Mouse (Mus musculus) testis, adult 2 months (tissue): Measurements from ENCODE around the gene Rpl27a.

Experiments
- CTCF ChIP-seq: fragments of 200-500 bp; IDR thresholded peaks from 2 replicates; pipeline ENCODE4 v1.5.1; 2012; ENCODE audit warnings: low read depth, mild to moderate bottlenecking, inconsistent platforms, low read length, moderate library complexity; ENCODE audit not compliant: control insufficient read depth, insufficient read depth, insufficient replicate concordance
- POLR2A ChIP-seq: fragments of 200-500 bp; IDR thresholded peaks from 2 replicates; pipeline ENCODE4 v1.6.1; 2012; ENCODE audit warnings: low read depth, mild to moderate bottlenecking, inconsistent platforms, low read length, moderate library complexity; ENCODE audit not compliant: control insufficient read depth

GRCm38 (mm10) chr7:109516500-109516899 is 2.4 kb upstream of the Rpl27a start:
- TF ChIP-seq POLR2A (peak; percentile 54; the same call in 1 of the 2 replicates), CTCF (no peak)
